16 mouse cellular contexts compared by ENCODE assay signal in genomic region chr9:88369666-88370065, GRCm38 (mm10). TPM values are rescaled to one million over a fixed set of nuclear protein-coding genes. Genes with fewer than 3 reads are reported as not detected.
DNase-seq lines count a peak whose midpoint lies in the region; ATAC-seq and TF ChIP-seq lines count a peak whose summit lies in the region.
"Had no signal": no experiment of that assay in that cellular context is flagged by ENCODE, and none has a peak within 500 bp of the region (broad histone marks: within the 10 kb centered on the region; RNA-seq: fewer than 3 reads in every experiment).

No protein-coding gene starts in this region.

- H3K36me3 ChIP-seq in forebrain, postnatal 0 days (ENCODE audit: insufficient read depth), result peaks cover 4% of the 10 kb centered on the region
- H3K36me3 ChIP-seq in forebrain, embryonic 13.5 days (ENCODE audit: poor library complexity, severe bottlenecking), result no peaks in the 10 kb centered on the region
- no peaks in the 10 kb centered on the region for H3K36me3 ChIP-seq in hindbrain, postnatal 0 days (ENCODE audit: insufficient read depth, low read length)
- no peaks in the 10 kb centered on the region for H3K36me3 ChIP-seq in hindbrain, embryonic 11.5 days (ENCODE audit: control insufficient read depth, insufficient read depth, low read length)
- H3K36me3 ChIP-seq: embryonic facial prominence, embryonic 10.5 days had no signal

- no peak overlapping the region for H3K9ac ChIP-seq in forebrain, postnatal 0 days
- H3K9ac ChIP-seq in forebrain, embryonic 13.5 days, result no peak overlapping the region
- H3K9ac ChIP-seq in hindbrain, postnatal 0 days (replicated peaks; ENCODE audit: low read length), result no peak overlapping the region
- no peak overlapping the region for H3K9ac ChIP-seq in hindbrain, embryonic 11.5 days (ENCODE audit: low read depth, low read length)
- H3K9ac ChIP-seq: liver, embryonic 14.5 days had no signal

- H3K4me1 ChIP-seq in forebrain, postnatal 0 days (ENCODE audit: insufficient read depth), result no peaks in the 10 kb centered on the region
- no peaks in the 10 kb centered on the region for H3K4me1 ChIP-seq in forebrain, embryonic 13.5 days
- no peaks in the 10 kb centered on the region for H3K4me1 ChIP-seq in hindbrain, postnatal 0 days (ENCODE audit: insufficient read depth, low read length)
- no peaks in the 10 kb centered on the region for H3K4me1 ChIP-seq in hindbrain, embryonic 11.5 days (replicated peaks; ENCODE audit: control insufficient read depth, insufficient read depth, low read length)
- H3K4me1 ChIP-seq: embryonic facial prominence, embryonic 10.5 days had no signal

- H3K9me3 ChIP-seq in forebrain, postnatal 0 days (ENCODE audit: low read length), result no peaks in the 10 kb centered on the region
- H3K9me3 ChIP-seq in forebrain, embryonic 13.5 days (replicated peaks), result no peaks in the 10 kb centered on the region
- no peaks in the 10 kb centered on the region for H3K9me3 ChIP-seq in hindbrain, postnatal 0 days (ENCODE audit: low read length)
- no peaks in the 10 kb centered on the region for H3K9me3 ChIP-seq in hindbrain, embryonic 11.5 days (ENCODE audit: control insufficient read depth, low read length)
- H3K9me3 ChIP-seq: embryonic facial prominence, embryonic 10.5 days had no signal

- no peaks in the 10 kb centered on the region for H3K27me3 ChIP-seq in forebrain, postnatal 0 days (ENCODE audit: insufficient read depth, low read length)
- no peaks in the 10 kb centered on the region for H3K27me3 ChIP-seq in forebrain, embryonic 13.5 days
- H3K27me3 ChIP-seq in hindbrain, postnatal 0 days (ENCODE audit: insufficient read depth, low read length), result no peaks in the 10 kb centered on the region
- no peaks in the 10 kb centered on the region for H3K27me3 ChIP-seq in hindbrain, embryonic 11.5 days (ENCODE audit: control insufficient read depth, insufficient read depth, low read length)

- no peak for TF ChIP-seq POLR2A in brain, embryonic 14.5 days (IDR thresholded peaks at IDR 0.05; ENCODE audit: borderline replicate concordance, extremely low read depth, insufficient read depth, insufficient read length, poor library complexity, severe bottlenecking)

- TF ChIP-seq CTCF in forebrain, postnatal 0 days (IDR thresholded peaks at IDR 0.05; ENCODE audit: low read depth), result no peak
- no peak for TF ChIP-seq CTCF in hindbrain, postnatal 0 days (IDR thresholded peaks at IDR 0.05; ENCODE audit: low read depth)
- TF ChIP-seq CTCF in brain, embryonic 14.5 days (IDR thresholded peaks at IDR 0.05; ENCODE audit: borderline replicate concordance, extremely low read depth, insufficient read depth, insufficient read length), result no peak
- no peak for TF ChIP-seq CTCF in layer of hippocampus, adult 2 months (conservative IDR thresholded peaks at IDR 0.05)

- 83% methylated on average over 2 of the region's 2 CpGs for WGBS in forebrain, postnatal 0 days
- WGBS in forebrain, embryonic 13.5 days, result 98% methylated on average over 2 of the region's 2 CpGs
- WGBS in hindbrain, postnatal 0 days, result 45% methylated on average over 2 of the region's 2 CpGs
- 100% methylated on average over 2 of the region's 2 CpGs for WGBS in hindbrain, embryonic 11.5 days

- no peak overlapping the region for H3K4me3 ChIP-seq in forebrain, postnatal 0 days (ENCODE audit: low read depth, low read length)
- H3K4me3 ChIP-seq in forebrain, embryonic 13.5 days, result no peak overlapping the region
- no peak overlapping the region for H3K4me3 ChIP-seq in hindbrain, postnatal 0 days (ENCODE audit: low read length)
- no peak overlapping the region for H3K4me3 ChIP-seq in hindbrain, embryonic 11.5 days (ENCODE audit: low read depth, low read length)
- H3K4me3 ChIP-seq in layer of hippocampus, adult 2 months, result no peak overlapping the region
- H3K4me3 ChIP-seq: embryonic facial prominence, embryonic 10.5 days had no signal

- H3K4me2 ChIP-seq in forebrain, postnatal 0 days (ENCODE audit: low read depth), result no peak overlapping the region
- no peak overlapping the region for H3K4me2 ChIP-seq in forebrain, embryonic 13.5 days
- H3K4me2 ChIP-seq in hindbrain, postnatal 0 days (ENCODE audit: low read depth, low read length), result no peak overlapping the region
- H3K4me2 ChIP-seq in hindbrain, embryonic 11.5 days (replicated peaks; ENCODE audit: low read depth, low read length), result no peak overlapping the region

- H3K27ac ChIP-seq in forebrain, postnatal 0 days (ENCODE audit: low read depth, low read length), result no peak overlapping the region
- no peak overlapping the region for H3K27ac ChIP-seq in forebrain, embryonic 13.5 days
- no peak overlapping the region for H3K27ac ChIP-seq in hindbrain, postnatal 0 days
- H3K27ac ChIP-seq in hindbrain, embryonic 11.5 days (ENCODE audit: low read depth, low read length), result no peak overlapping the region
- H3K27ac ChIP-seq in layer of hippocampus, adult 2 months, result no peak overlapping the region
- H3K27ac ChIP-seq: embryonic facial prominence, embryonic 10.5 days; liver, embryonic 14.5 days had no signal

- ATAC-seq in forebrain, postnatal 0 days, result no peak
- ATAC-seq in forebrain, embryonic 13.5 days, result no peak
- no peak for ATAC-seq in hindbrain, postnatal 0 days
- ATAC-seq in hindbrain, embryonic 11.5 days (ENCODE audit: low FRiP score), result no peak
- ATAC-seq: lung, postnatal 0 days had no signal

- peak; percentile 9 for DNase-seq in forebrain, postnatal 0 days
- peak; percentile 43 for DNase-seq in hindbrain, postnatal 0 days (ENCODE audit: low spot score)
- no peak for DNase-seq in hindbrain, embryonic 11.5 days (ENCODE audit: low spot score)
- DNase-seq in MN1 (ENCODE audit: low spot score), result peak; percentile 22
- peak; percentile 12 for DNase-seq in brain, embryonic 14.5 days (ENCODE audit: low read depth)
- no peak for DNase-seq in layer of hippocampus, adult 2 months (ENCODE audit: low spot score in 2 of 2)
- DNase-seq: adrenal gland, postnatal 36 days; B cell, adult 2 months; cerebellum, adult 8-10 months; kidney, adult 11 months; right cerebral cortex, adult 18-20 months; thymus, postnatal 25 days had no signal

RNA-seq across cellular contexts. Expression of gene Nt5e, which starts 42.7 kb away (rescaled TPM):
- total RNA-seq in forebrain, postnatal 0 days (2014; rRNA removed), result 3.8 and 5.3 TPM in 2 replicates
- 1.4 and 1.5 TPM in 2 replicates for polyA plus RNA-seq in forebrain, postnatal 0 days (2015; fragmentation: Nextera tagmentation; extraction: Ambion mirVana)
- polyA plus RNA-seq in forebrain, embryonic 13.5 days (2015; fragmentation: Nextera tagmentation; extraction: Ambion mirVana), result 0.46 and 0.54 TPM in 2 replicates
- 2.5 and 2.8 TPM in 2 replicates for total RNA-seq in hindbrain, postnatal 0 days (2014; rRNA removed)
- polyA plus RNA-seq in hindbrain, postnatal 0 days (2015; fragmentation: Nextera tagmentation; extraction: Ambion mirVana), result 2.4 TPM in 2 replicates
- 0.73 and 2.1 TPM in 2 replicates for polyA plus RNA-seq in hindbrain, embryonic 11.5 days (2014; fragmentation: Nextera tagmentation; extraction: Ambion mirVana)
- polyA plus RNA-seq in brain, embryonic 14.5 days (2012; rRNA removed), result 1.7 and 2.5 TPM in 2 replicates
- 1 to 10 TPM; 3.4 to 4.0 TPM for total RNA-seq in layer of hippocampus, adult 2 months (2021)

Comparison
In these comparisons a context has a peak if more than half of its experiments do, and no peak if none do; other contexts are left out.
1. DNase-seq: peak in forebrain, postnatal 0 days (single experiment), hindbrain, postnatal 0 days (single experiment), MN1 (single experiment) and brain, embryonic 14.5 days (single experiment); none in hindbrain, embryonic 11.5 days (single experiment) and layer of hippocampus, adult 2 months (0 of 2).